Mouse (Mus musculus) hematopoietic stem cell, adult 5-6 weeks (primary cell): ENCODE measurements at regions not wholly inside any gene's neighbourhood (a gene's known extent, or its start where the extent isn't known, plus 50 kb on each side); places are given as distances from the start of the nearest gene placed in this dataset.
A peak's percentile ranks its signal among the peaks of the same experiment; 100 is the strongest.

ENCODE experiments used
- ATAC-seq, 2 experiments: fragments of 125-278 bp in 1 of 2; replicated peaks in 1 of 2; 2 replicates each; pipeline ENCODE4 v1.8.0; 2016 to 2017; ENCODE audit warnings: inconsistent platforms in 2 of 2, mild to moderate bottlenecking in 2 of 2, moderate number of reproducible peaks in 2 of 2, low read depth in 1 of 2, moderate TSS enrichment in 1 of 2; ENCODE audit not compliant: low FRiP score in 2 of 2, poor library complexity in 2 of 2, severe bottlenecking in 2 of 2, insufficient read depth in 1 of 2, low TSS enrichment in 1 of 2

- ATAC-seq, result no peak
Measured at GRCm38 (mm10) chr16:97234321-97234720, 63.8 kb upstream of the Dscam start.

DNA sequence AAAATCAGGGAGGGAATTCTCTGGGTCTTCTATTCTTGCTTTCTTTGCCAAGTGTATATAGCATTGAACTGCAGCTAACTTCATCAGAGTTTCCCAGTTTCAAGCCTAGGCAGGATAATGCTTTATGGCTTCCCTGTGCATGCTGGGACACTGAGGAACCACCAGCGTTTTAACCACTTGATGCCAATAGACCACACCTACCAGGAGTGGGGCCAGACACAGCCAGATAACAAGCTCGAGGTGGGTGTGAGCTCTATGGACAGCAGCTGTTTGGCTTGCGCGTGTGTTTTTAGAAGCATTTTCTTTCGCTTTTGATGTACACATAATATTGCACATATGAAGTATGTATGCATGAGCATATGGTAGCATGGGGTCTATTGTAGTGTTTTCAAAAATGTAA lies 69.1 kb upstream of the Dscam start:
- no peak for ATAC-seq

DNA sequence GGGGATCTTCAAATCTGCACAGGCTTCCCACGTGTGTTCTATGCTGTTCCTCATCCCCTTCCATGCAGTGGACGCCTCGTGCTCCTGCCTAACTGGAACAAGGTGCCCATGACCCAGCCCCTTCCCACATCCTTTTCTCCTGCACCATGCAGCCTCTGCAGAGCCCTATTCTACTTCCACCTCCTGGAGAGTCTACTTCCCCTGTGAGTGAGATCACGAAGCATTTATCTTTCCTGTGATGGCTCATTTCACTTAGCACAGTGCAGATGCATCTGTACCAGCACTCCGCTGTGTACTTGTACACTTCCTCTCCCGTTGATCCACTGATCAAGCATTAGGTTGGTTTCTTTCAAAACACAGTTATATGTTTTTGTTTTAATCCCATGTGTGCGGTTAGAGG lies 69.5 kb upstream of the Dscam start:
- 0 out of 4 replicates have a peak, but pooled peaks of 1 of the 2 experiments have one; percentile 5 for ATAC-seq

GRCm38 (mm10) chr16:97240859-97241360 lies 70.4 kb upstream of the Dscam start:
- no peak for ATAC-seq

- ATAC-seq, result peak; percentile 82 to 90
Measured at GRCm38 (mm10) chr16:97241639-97242038, 71.1 kb upstream of the Dscam start.

GRCm38 (mm10) chr16:97250488-97250887 lies 79.9 kb upstream of the Dscam start:
- ATAC-seq, result no peak

DNA sequence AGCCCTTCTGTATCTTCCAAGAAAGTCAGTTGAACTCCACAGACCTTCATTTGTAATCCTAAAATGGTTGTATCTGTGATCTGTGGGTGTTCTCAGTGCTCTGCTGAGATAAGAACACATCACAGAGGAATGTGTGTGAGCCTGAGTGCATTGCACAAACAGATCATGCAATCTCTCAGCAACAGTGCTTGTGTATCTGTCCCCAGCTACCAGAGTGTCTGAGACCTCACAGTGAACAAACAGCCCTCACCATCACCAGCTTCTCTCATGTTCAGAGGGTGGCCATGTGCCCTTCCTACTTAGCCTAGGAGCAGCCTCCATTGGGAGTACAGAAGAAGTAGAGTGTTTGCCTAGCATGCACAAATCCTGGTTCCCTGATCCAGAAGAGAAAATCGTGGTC lies 82.0 kb upstream of the Dscam start:
- ATAC-seq, result no peak

GRCm38 (mm10) chr16:97252997-97253635 lies 82.6 kb upstream of the Dscam start:
- ATAC-seq, result no peak

DNA sequence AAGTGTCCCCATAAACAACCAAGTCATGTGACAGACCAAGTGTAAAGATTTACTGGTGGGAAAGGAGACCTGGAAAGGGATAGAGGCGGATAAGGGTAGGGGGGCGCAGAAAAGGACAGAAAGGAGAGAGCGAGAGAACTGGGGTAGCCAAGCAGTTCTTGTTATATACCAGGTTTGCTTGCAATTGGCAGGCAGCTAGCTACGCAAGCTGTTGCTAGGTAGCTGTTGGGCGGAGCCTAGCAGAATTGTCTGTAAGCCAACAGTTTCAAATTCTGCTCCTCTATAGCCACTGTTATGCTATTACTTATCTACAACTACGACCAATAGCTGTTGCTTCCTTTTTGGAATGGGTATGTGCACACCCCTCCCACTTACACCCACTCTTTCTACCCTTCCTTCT lies 88.3 kb upstream of the Dscam start:
- ATAC-seq, result no peak

DNA sequence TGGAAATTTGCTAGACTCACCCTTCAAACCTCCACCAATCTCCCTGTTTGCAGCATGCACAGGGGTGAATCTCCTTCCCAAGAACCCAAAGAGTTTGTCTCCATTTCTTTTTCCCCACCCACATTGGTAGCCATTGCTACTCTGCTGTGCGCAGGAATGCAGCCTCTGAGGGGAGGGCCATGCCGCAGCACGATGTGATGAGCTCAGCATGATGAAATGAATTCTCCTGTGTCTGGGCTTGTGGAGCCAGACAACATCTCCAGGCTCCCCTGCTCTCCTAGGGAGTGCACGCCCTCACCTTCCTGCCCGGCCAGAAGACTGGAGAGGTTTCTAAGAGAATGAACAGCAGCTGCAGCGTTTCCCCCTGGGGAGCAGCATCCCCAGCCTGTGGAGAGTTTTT lies 92.9 kb upstream of the Dscam start:
- ATAC-seq, result no peak

- ATAC-seq, result peak; percentile 49 to 51; a peak in 3 of 4 replicates
Measured at GRCm38 (mm10) chr16:97270417-97271133, 86.0 kb upstream of the Bace2 start.

DNA sequence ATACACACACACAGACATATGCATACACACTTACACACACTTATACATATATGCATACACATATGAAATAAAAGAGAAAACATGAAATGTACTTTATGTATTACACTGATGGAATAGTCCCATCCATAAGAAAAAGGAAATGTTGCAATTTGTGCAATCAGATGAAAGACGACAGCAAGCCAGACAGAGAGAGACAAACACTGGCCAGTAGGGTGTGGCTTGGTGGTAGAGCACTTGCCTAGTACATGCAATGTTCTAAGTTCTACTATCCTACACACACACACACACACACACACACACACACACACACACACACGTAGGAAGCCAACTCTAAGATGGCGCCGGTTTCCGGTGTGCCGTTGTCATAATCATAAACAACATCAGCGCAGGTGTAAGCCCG lies 85.3 kb upstream of the Bace2 start:
- ATAC-seq, result no peak

DNA sequence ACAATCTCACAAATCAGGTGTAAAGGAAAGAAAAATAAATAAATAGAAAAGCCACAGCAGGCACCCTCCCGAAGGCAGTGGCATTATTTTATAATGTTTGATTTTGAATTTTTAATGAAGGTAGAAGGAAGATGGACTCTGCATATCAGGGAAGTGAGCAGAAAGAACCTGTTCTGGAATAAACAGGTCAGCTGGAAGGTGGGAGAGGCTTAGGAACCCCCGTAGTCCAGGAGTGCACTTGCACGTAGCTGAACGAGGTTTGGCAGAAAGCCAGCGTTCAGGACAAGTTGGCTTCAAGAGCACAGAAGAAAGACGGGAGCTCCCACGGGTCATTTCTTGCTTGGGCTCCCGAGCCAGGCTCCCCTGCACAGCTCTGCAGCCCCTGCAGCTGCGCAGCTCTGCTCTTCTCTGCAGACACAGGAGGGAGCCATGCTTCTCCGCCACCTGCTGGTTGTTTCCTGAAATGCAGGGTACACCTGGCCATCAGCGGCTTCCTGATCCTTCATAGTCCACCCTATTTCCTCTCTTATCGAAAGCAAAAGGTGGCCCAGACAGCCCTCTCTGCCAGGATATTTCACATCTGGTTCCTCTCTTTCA lies 84.4 kb upstream of the Bace2 start:
- peak; percentile 89 to 96 for ATAC-seq

GRCm38 (mm10) chr16:97278913-97279312 lies 77.6 kb upstream of the Bace2 start:
- ATAC-seq, result no peak

DNA sequence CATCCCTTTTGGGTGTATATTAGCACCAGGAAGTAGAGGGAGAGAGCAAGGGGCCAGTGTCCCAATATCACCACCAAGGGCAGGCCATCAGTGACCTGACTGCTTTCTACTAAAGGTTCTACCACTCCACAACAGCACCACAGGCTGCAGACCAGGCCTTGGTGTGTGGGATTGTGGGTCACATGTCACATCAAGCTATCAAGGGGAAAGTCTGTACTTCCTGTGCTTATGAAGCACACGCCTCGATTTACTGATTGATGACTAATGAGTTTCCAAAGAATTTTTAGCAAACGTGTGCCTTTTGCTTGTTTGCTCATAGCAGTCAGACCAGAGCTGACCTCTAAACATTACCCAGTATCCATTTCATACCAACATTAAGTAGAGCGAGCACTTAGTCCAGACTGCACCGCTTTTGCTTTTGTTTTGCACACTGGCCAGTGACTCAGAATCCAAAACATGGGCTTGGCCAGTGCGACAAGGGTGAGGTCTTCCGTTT lies 74.9 kb upstream of the Bace2 start:
- no peak for ATAC-seq

GRCm38 (mm10) chr16:97282943-97283342 lies 73.6 kb upstream of the Bace2 start:
- no peak for ATAC-seq

GRCm38 (mm10) chr16:97285886-97286447 lies 70.6 kb upstream of the Bace2 start:
- no peak for ATAC-seq

DNA sequence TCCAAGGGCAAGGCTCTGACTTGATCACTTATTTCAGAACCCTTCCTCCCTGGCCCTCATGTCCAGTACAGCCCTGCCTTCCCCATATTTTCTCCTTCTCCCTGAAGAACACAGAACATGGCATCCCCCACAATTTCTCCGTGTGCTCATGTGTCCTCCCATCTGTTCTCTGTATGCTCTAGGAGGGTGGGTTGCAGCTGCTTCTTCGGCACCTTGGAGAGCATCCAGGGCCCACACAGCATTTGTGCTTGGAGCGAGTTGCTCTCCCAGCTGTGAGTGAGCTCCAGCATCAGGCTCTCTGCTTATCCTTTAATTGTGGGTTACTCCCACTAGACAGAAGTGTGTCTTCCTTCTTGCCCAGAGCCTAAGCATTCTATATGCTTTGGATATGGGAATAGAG lies 69.8 kb upstream of the Bace2 start:
- no peak for ATAC-seq
